ENCODE assay signal across 11 mouse cellular contexts in the genomic region with DNA sequence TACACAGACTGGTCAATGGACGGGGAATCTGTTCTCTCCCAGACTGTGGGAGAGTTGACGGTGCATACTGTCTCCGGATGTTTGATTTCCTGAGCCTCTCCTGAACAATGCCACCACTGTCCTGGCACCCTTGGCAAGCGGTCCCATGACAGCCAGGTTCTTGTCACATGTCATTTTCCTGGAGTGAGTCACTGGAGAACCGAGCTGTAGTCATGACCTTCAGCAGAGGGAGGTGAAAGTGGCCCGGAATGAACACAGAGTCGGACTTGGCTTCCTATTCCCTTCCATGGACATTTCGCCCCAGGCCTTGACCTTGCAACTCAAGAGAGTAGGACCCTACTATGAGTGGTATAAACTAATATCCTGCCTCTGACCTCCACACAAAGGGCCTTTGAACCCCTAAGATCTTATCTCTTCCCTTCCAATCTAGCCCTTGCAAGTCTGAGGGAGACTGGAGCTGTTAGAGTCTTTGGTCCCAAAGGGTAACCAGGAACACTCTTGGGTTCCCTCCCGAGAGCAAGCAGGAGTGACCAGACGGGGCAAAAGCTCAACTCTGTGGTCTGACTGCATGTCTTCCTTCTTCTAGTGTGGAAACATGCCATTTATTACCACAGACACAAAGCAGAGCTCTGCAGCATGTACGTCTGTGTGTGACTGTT.
DNase-seq lines count a peak whose midpoint lies in the region; ATAC-seq and TF ChIP-seq lines count a peak whose summit lies in the region.
"Had no signal": no experiment of that assay in that cellular context is flagged by ENCODE, and none has a peak within 500 bp of the region (broad histone marks: within the 10 kb centered on the region; RNA-seq: fewer than 3 reads in every experiment).

No protein-coding gene starts in this region.

- no peak for TF ChIP-seq CTCF in lung, embryonic 14.5 days (IDR thresholded peaks at IDR 0.05; ENCODE audit: low read depth)

- no peaks in the 10 kb centered on the region for H3K36me3 ChIP-seq in heart, embryonic 15.5 days
- no peaks in the 10 kb centered on the region for H3K36me3 ChIP-seq in lung, embryonic 14.5 days (ENCODE audit: insufficient read depth)
- H3K36me3 ChIP-seq: forebrain, embryonic 15.5 days; limb, embryonic 13.5 days; midbrain, embryonic 12.5 days had no signal

- peak; percentile 44 for DNase-seq in MN1 (ENCODE audit: low spot score)
- peak; percentile 71 for DNase-seq in adrenal gland, adult 8-10 months
- peak; percentile 39 for DNase-seq in lung, embryonic 14.5 days
- no peak for DNase-seq in urinary bladder, adult 2 months (ENCODE audit: low spot score)
- no peak for DNase-seq in cerebellum, postnatal 10 days

- no peak overlapping the region for H3K9ac ChIP-seq in heart, embryonic 15.5 days
- no peak overlapping the region for H3K9ac ChIP-seq in lung, embryonic 14.5 days
- H3K9ac ChIP-seq: forebrain, embryonic 15.5 days; limb, embryonic 13.5 days; midbrain, embryonic 12.5 days had no signal

- H3K27ac ChIP-seq in heart, embryonic 15.5 days, result peak overlapping the region; percentile 55
- no peak overlapping the region; the same call in 1 of the 2 replicates for H3K27ac ChIP-seq in lung, embryonic 14.5 days (ENCODE audit: low read depth)
- H3K27ac ChIP-seq: forebrain, embryonic 15.5 days; limb, embryonic 13.5 days; midbrain, embryonic 12.5 days had no signal

- H3K4me2 ChIP-seq in heart, embryonic 15.5 days, result no peak overlapping the region
- H3K4me2 ChIP-seq in lung, embryonic 14.5 days, result no peak overlapping the region
- H3K4me2 ChIP-seq: forebrain, embryonic 15.5 days; limb, embryonic 13.5 days; midbrain, embryonic 12.5 days had no signal

- no peaks in the 10 kb centered on the region for H3K9me3 ChIP-seq in heart, embryonic 15.5 days (replicated peaks)
- H3K9me3 ChIP-seq in lung, embryonic 14.5 days (ENCODE audit: low read depth, low read length), result no peaks in the 10 kb centered on the region
- H3K9me3 ChIP-seq: forebrain, embryonic 15.5 days; limb, embryonic 13.5 days; midbrain, embryonic 12.5 days had no signal

- 41% methylated on average over 11 of the region's 11 CpGs for WGBS in heart, embryonic 15.5 days
- WGBS in lung, embryonic 14.5 days, result 63% methylated on average over 11 of the region's 11 CpGs

- peaks cover 23% of the 10 kb centered on the region for H3K4me1 ChIP-seq in heart, embryonic 15.5 days (replicated peaks)
- no peaks in the 10 kb centered on the region for H3K4me1 ChIP-seq in lung, embryonic 14.5 days (ENCODE audit: insufficient read depth)
- H3K4me1 ChIP-seq: forebrain, embryonic 15.5 days had no signal

- ATAC-seq in heart, embryonic 15.5 days (replicated peaks; ENCODE audit: insufficient number of reproducible peaks, insufficient read depth, low FRiP score, low read depth), result peak; percentile 61
- peak; percentile 45; the same call in 1 of the 2 replicates for ATAC-seq in lung, embryonic 14.5 days (ENCODE audit: insufficient read depth)
- ATAC-seq in erythroid progenitor cell, adult 5-6 weeks (replicated peaks; ENCODE audit: low FRiP score, poor library complexity, severe bottlenecking), result no peak
- ATAC-seq: forebrain, embryonic 15.5 days; inflammation-experienced regulatory T-cells, adult 6 months had no signal

- H3K4me3 ChIP-seq in heart, embryonic 15.5 days, result no peak overlapping the region
- no peak overlapping the region for H3K4me3 ChIP-seq in lung, embryonic 14.5 days (ENCODE audit: low read depth, low read length)
- H3K4me3 ChIP-seq: forebrain, embryonic 15.5 days; limb, embryonic 13.5 days; midbrain, embryonic 12.5 days had no signal

- H3K27me3 ChIP-seq in heart, embryonic 15.5 days, result no peaks in the 10 kb centered on the region
- no peaks in the 10 kb centered on the region for H3K27me3 ChIP-seq in lung, embryonic 14.5 days (ENCODE audit: insufficient read depth, low read length)
- H3K27me3 ChIP-seq: forebrain, embryonic 15.5 days had no signal

Comparison
In these comparisons a context has a peak if more than half of its experiments do, and no peak if none do; other contexts are left out.
1. DNase-seq: peak in MN1 (single experiment), adrenal gland, adult 8-10 months (single experiment) and lung, embryonic 14.5 days (single experiment); none in urinary bladder, adult 2 months (single experiment) and cerebellum, postnatal 10 days (0 of 2).